Mouse (Mus musculus): ENCODE results near the gene Uvrag.

DNA sequence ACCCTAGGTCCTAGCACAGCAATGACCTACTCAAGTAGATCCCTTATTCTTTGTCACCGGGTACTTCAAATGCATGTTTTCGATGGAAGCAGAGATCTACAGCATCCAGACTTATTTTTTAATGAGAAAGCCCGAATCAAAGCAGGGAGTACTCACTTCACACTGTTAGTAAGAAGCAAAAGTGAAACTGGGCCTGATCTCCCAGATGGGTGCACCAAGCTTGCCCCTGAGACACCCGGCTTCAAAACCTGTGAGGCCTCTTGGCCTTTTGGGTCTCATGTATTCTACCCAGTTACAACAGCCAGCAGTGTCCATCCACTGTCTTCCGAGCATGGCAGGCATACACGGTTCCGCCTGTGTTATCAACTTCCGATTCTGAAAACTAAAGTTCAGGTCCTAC lies 12.0 kb downstream of the Uvrag start:
- TF ChIP-seq CTCF (IDR thresholded peaks at IDR 0.05; ENCODE audit: borderline replicate concordance, insufficient read depth, low read length) = no peak
- TF ChIP-seq POLR2A (IDR thresholded peaks at IDR 0.05; ENCODE audit: low read depth, low read length) = no peak
